Mouse (Mus musculus) heart, embryonic 11.5 days (tissue): ENCODE measurements around the gene Fez2. TPM values are rescaled to one million over a fixed set of nuclear protein-coding genes. Genes with fewer than 3 reads are reported as not detected.
A peak's percentile ranks its signal among the peaks of the same experiment; 100 is the strongest.

ENCODE experiments used
- ATAC-seq: fragments of 200-750 bp; cut with Nextera tagmentation; replicated peaks from 2 replicates; pipeline ENCODE4 v1.8.0; 2017; ENCODE audit warnings: moderate library complexity; ENCODE audit not compliant: insufficient number of reproducible peaks, low FRiP score, low TSS enrichment
- H3K27ac ChIP-seq: fragments of 300-500 bp; sonication (generic); 2 replicates; pipeline ENCODE4 v1.5.1; 2014; ENCODE audit warnings: mild to moderate bottlenecking, low read depth, low read length
- H3K27me3 ChIP-seq: fragments of 300-500 bp; sonication (generic); 2 replicates; pipeline ENCODE4 v1.6.1; 2014; ENCODE audit warnings: mild to moderate bottlenecking, low read length, mixed read lengths; ENCODE audit not compliant: control insufficient read depth, insufficient read depth
- H3K36me3 ChIP-seq: fragments of 300-500 bp; sonication (generic); 2 replicates; pipeline ENCODE4 v1.6.1; 2014; ENCODE audit warnings: mild to moderate bottlenecking, low read length, moderate library complexity, mixed read lengths; ENCODE audit not compliant: control insufficient read depth, insufficient read depth
- H3K4me1 ChIP-seq: fragments of 300-500 bp; sonication (generic); 2 replicates; pipeline ENCODE4 v1.6.1; 2014; ENCODE audit warnings: low read length; ENCODE audit not compliant: control insufficient read depth, insufficient read depth
- H3K4me2 ChIP-seq: fragments of 300-500 bp; sonication (generic); 2 replicates; pipeline ENCODE4 v1.6.1; 2014; ENCODE audit warnings: mild to moderate bottlenecking, moderate library complexity
- H3K4me3 ChIP-seq: fragments of 300-500 bp; sonication (generic); 2 replicates; pipeline ENCODE4 v1.5.1; 2014; ENCODE audit warnings: low read depth, low read length
- H3K9ac ChIP-seq: fragments of 300-500 bp; sonication (generic); 2 replicates; pipeline ENCODE4 v1.6.1; 2014; ENCODE audit warnings: mild to moderate bottlenecking, low read depth, low read length, moderate library complexity
- H3K9me3 ChIP-seq: fragments of 300-500 bp; sonication (generic); replicated peaks from 2 replicates; pipeline ENCODE4 v1.6.1; 2016; ENCODE audit warnings: low read length; ENCODE audit not compliant: control insufficient read depth
- WGBS: fragments of 180-500 bp; shearing (Covaris S2); extraction: QIAGEN DNeasy Blood & Tissue Kit; methylation state at CpG from one replicate; pipeline ENCODE4 v1.1.7; 2014; ENCODE audit not compliant: insufficient replicate concordance; 5-methylcytosine and 5-hydroxymethylcytosine counted together
- polyA plus RNA-seq: library from polyadenylated mRNA; unstranded; fragments of >200 nt; fragmentation: Nextera tagmentation; extraction: Ambion mirVana; gene quantifications from 2 replicates; pipeline ENCODE4 v1.2.1, GENCODE M21; 2014

The Fez2 gene
- polyA plus RNA-seq, 1 experiment from 2014 or later, result 43.5 TPM

DNA sequence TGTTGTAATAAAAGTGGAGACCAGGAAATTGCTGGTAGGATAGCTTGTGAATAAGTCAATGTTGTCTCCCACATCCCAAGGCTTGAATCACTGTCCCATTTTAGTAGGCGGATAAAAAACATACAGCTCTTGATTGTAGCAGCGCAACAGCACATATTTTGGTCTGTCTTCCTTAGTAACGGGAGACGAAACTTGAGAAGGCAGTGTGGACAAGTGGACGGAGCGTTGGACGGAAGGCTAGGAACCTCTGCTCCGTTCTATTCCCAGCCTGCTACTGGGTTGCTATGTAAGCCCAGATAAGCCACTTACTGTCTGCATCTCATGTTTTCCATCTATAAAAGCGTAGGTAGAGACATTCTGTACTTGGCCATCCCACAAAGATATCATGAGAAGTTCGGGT lies 84.7 kb downstream of the Fez2 start:
- no peaks in the 10 kb centered on the region; the same call in 1 of the 2 replicates for H3K36me3 ChIP-seq
- ATAC-seq, result no peak
- H3K4me2 ChIP-seq, result no peak overlapping the region
- H3K4me3 ChIP-seq, result no peak overlapping the region
- H3K9me3 ChIP-seq, result no peaks in the 10 kb centered on the region
- H3K27me3 ChIP-seq, result no peaks in the 10 kb centered on the region
- no peak overlapping the region for H3K27ac ChIP-seq
- WGBS, result 85% methylated on average over 10 of the region's 10 CpGs
- no peak overlapping the region for H3K9ac ChIP-seq
- H3K4me1 ChIP-seq, result peaks cover 4% of the 10 kb centered on the region; the same call in 1 of the 2 replicates

DNA sequence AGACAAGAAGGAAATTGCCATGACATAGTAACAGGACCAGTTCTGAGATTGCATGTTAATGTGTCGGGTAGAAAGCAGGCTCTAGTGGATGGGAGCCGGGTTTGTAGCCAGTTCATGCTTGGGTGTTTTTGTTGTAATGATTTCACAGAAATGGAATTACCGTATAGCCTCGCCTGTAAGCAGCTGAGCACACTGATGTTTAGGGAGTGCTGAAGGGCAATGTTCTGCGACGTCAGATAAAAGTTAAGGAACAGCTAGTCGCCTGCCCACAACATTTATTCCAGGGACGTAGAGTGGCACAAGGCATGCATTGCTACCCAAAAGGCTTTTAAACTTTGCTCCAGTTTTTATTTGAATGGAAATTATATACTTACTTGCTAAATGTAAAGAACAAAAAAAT lies 86.5 kb downstream of the Fez2 start:
- H3K27ac ChIP-seq, result no peak overlapping the region
- WGBS, result 71% methylated on average over 8 of the region's 8 CpGs
- H3K4me2 ChIP-seq, result no peak overlapping the region
- no peak overlapping the region for H3K9ac ChIP-seq
- no peak overlapping the region for H3K4me3 ChIP-seq
- H3K4me1 ChIP-seq, result peaks cover 10% of the 10 kb centered on the region; the same call in 1 of the 2 replicates
- no peaks in the 10 kb centered on the region for H3K9me3 ChIP-seq
- H3K36me3 ChIP-seq, result no peaks in the 10 kb centered on the region
- ATAC-seq, result no peak
- peaks cover 6% of the 10 kb centered on the region; the same call in 1 of the 2 replicates for H3K27me3 ChIP-seq

DNA sequence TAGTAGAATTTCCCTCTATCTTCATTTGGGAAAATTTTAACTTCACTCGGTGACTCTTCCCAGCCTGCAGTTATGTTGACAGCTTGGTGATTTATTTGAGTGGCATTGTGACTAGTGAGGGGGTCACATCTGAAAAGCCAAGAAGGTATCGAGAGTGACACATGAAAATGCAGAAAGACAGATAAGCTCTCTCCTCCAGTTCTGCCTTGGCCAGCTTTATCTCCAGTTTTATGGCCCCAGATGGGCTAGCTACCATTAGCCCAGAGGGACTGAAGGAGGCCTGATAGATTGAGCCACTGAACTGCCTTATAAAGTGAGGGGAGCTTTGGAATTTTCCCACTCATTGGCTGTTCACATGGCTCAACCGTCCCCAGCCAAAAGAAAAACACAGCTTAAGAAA lies 89.7 kb downstream of the Fez2 start:
- Histone ChIP-seq H3K4me1 (peaks cover 10% of the 10 kb centered on the region; the same call in 1 of the 2 replicates), H3K27ac (no peak overlapping the region), H3K9me3 (no peaks in the 10 kb centered on the region), H3K4me2 (no peak overlapping the region), H3K36me3 (no peaks in the 10 kb centered on the region), H3K4me3 (no peak overlapping the region), H3K9ac (no peak overlapping the region), H3K27me3 (peaks cover 15% of the 10 kb centered on the region)
- WGBS, result 18% methylated on average over 3 of the region's 3 CpGs
- peak; percentile 68; the same call in 1 of the 2 replicates for ATAC-seq

DNA sequence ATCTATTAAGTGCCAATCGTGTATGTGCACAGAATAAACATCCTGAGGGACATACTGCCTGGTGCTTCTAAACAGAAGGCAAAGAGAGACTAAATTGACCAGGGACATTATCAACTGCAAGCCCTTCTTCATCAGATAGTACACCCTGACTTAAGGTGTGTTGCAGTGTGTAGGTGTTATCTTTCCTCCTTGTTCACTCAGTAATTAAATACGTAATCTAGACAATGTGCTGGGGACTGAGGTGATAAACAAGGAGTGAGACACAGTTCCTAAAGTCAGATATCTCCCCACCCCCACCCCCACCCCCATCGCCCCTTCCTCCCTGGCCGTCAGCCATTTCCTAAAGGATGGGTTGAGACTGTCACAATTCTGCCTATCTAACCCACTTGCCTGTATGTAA lies 90.8 kb downstream of the Fez2 start:
- no peak for ATAC-seq
- peaks cover 15% of the 10 kb centered on the region for H3K27me3 ChIP-seq
- peaks cover 10% of the 10 kb centered on the region; the same call in 1 of the 2 replicates for H3K4me1 ChIP-seq
- WGBS, result 40% methylated on average over 4 of the region's 4 CpGs
- H3K4me2 ChIP-seq, result no peak overlapping the region
- no peaks in the 10 kb centered on the region for H3K36me3 ChIP-seq
- no peak overlapping the region for H3K9ac ChIP-seq
- no peak overlapping the region for H3K27ac ChIP-seq
- no peak overlapping the region for H3K4me3 ChIP-seq
- H3K9me3 ChIP-seq, result no peaks in the 10 kb centered on the region

DNA sequence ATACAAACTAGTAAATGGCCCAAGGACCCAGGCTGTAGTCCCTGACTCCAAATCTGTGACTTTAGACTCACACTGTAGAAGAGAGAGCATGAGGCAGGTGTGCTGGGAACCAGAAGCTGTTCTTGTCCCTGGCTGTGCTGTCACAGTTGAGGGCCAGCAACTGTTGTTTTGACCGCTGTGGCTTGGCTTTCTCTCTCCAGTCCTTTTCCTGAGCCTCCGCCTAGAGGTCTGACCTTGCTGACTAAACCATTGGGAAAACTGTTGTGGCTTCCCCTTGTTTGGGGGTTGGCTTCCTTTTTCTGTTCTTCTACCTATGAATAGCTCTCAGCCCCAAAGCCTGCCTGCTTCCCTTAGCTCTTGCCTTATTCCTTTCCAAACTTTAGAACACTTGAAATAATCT lies 91.6 kb downstream of the Fez2 start:
- Histone ChIP-seq H3K4me3 (no peak overlapping the region), H3K27me3 (peaks cover 18% of the 10 kb centered on the region), H3K9me3 (no peaks in the 10 kb centered on the region), H3K4me1 (peaks cover 10% of the 10 kb centered on the region; the same call in 1 of the 2 replicates), H3K27ac (no peak overlapping the region), H3K9ac (no peak overlapping the region), H3K36me3 (no peaks in the 10 kb centered on the region), H3K4me2 (no peak overlapping the region)
- ATAC-seq, result no peak
- WGBS, result 64% methylated on average over 2 of the region's 2 CpGs

DNA sequence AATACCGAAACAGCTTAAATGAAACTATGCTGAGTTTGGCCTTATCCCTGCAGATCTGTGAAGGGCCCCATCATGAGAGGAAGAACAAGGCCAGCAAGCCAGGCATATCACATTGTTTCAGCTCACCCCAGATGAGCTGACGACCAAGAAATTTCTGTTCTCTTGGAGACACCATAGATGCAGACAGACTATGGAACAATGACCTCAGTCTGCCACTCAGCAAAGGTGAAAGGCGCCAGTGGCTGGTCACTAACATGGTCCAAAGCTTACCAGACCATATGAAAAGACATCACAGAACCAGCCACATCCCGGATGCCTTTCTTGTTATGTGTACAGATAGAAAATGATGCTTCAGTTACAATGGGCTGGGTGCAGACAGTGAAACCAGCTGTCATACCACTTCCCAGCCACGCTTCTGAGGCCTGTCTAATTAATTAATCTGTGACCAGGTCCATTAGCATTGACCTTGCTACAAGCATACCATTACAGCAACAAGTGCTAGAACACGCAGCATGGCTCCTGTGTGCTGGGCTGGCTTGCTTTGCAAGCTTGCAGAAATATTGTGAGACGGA lies 92.1 kb downstream of the Fez2 start:
- Histone ChIP-seq H3K4me2 (no peak overlapping the region), H3K4me1 (peaks cover 11% of the 10 kb centered on the region; the same call in 1 of the 2 replicates), H3K9me3 (no peaks in the 10 kb centered on the region), H3K36me3 (no peaks in the 10 kb centered on the region), H3K27me3 (peaks cover 20% of the 10 kb centered on the region), H3K27ac (no peak overlapping the region), H3K4me3 (no peak overlapping the region), H3K9ac (no peak overlapping the region)
- WGBS, result 81% methylated on average over 7 of the region's 7 CpGs
- ATAC-seq, result no peak

DNA sequence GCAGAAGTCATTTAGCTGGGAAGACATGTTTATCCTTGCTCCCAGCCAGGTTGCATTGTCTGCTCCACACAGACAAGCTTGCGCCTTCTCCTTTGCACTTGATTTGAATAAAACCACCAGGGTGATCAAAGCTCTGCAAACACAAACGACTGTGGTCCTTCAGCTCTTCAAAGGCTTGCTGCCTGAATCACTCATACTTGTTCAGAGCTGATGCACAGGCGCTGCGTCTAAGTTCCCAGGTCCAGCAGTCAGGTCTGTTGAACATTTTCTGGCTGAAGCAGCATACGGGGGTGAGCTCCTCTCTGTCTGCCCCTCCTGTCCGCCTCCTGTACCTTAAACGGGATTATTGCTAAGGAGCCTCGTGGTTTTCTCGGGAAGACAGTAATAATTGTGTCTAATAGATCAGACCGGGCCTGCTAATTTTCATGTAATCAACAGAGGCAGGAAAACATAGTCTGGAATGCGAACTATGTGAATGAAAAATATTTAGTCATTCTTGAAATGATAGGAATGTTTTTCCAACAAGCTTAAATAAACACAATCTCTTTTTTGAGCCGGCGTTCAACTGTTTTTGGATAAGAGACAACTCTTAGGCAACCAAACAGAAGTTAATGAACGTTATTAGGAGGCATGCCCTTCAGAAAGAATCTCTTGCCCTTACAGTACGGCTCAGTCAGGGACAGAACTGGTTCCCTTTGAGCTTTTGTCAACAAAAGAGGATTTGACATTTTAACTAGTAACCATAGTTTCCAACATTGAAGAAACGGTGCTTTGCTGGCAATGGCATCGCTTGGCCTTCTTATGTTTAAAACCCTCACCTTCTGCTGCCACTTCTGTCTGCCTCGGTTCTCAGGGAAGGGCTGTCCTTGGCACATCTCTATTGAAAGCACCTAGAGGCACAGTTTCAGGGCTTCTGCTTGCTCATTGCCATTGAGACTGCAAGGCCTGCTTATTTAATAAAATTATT lies 95.3 kb downstream of the Fez2 start:
- WGBS, result 44% methylated on average over 18 of the region's 18 CpGs
- H3K36me3 ChIP-seq, result no peaks in the 10 kb centered on the region
- no peak overlapping the region for H3K4me2 ChIP-seq
- H3K27ac ChIP-seq, result peak overlapping the region; percentile 57; the same call in 1 of the 2 replicates
- H3K4me3 ChIP-seq, result no peak overlapping the region
- H3K27me3 ChIP-seq, result peaks cover 31% of the 10 kb centered on the region
- H3K9me3 ChIP-seq, result no peaks in the 10 kb centered on the region
- H3K9ac ChIP-seq, result no peak overlapping the region
- no peak for ATAC-seq
- H3K4me1 ChIP-seq, result peaks cover 10% of the 10 kb centered on the region; the same call in 1 of the 2 replicates

DNA sequence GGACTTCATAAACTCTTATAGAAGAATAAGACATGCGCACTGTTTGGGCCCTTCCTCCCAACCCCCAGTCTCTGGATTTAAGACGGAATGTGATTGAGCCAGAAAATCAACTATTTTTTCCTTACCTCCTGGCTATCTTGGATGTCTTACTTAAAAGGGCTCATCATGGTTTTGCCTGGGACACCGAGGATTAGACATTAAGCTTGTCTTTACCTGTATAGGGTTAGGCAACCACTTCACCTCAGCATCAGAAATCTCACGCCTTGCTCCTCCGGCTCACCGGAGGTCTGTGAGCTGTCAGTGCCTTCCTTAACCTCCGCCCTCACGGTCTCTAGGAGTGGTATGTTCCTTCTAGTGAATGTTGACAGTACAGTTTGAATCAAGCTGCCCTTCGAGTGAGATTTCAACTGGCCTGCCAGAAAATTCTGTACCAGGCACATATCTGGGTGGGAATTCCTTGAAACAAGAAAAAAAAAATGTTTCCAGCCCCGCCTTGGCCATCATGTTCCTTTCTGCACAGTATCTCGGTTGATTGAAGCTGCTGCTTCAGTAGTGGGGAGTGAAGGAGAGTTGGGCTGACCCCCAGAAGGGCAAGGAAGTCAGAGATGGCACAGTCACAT lies 96.6 kb downstream of the Fez2 start:
- no peak overlapping the region for H3K9ac ChIP-seq
- peaks cover 28% of the 10 kb centered on the region for H3K27me3 ChIP-seq
- H3K4me3 ChIP-seq, result no peak overlapping the region
- no peak for ATAC-seq
- H3K4me2 ChIP-seq, result no peak overlapping the region
- no peak overlapping the region for H3K27ac ChIP-seq
- no peaks in the 10 kb centered on the region for H3K36me3 ChIP-seq
- peaks cover 6% of the 10 kb centered on the region; the same call in 1 of the 2 replicates for H3K4me1 ChIP-seq
- H3K9me3 ChIP-seq, result no peaks in the 10 kb centered on the region
- 66% methylated on average over 11 of the region's 11 CpGs for WGBS
